Mouse (Mus musculus) adrenal gland, postnatal 36 days (tissue): ENCODE data around the gene Ckap5. TPM values are rescaled to one million over a fixed set of nuclear protein-coding genes. Genes with fewer than 3 reads are reported as not detected.
A peak's percentile ranks its signal among the peaks of the same experiment; 100 is the strongest.

Experiments
- DNase-seq, 2 experiments: peaks; one replicate each; pipeline ENCODE4 v3.0.0; 2021; ENCODE audit warnings: mixed read lengths in 1 of 2
- total RNA-seq, 2 experiments: library from RNA; stranded (reverse); gene quantifications; 2 replicates each; pipeline ENCODE4 v1.2.3; 2021

Ckap5 gene
- total RNA-seq, 2 experiments from 2014 or later: 46.8 to 47.7 TPM

GRCm38 (mm10) chr2:91651458-91652258 is 125.1 kb downstream of the Ckap5 start:
- no peak for DNase-seq

GRCm38 (mm10) chr2:91652863-91653262 is 126.3 kb downstream of the Ckap5 start:
- no peak for DNase-seq

GRCm38 (mm10) chr2:91655388-91655787 is 128.8 kb downstream of the Ckap5 start:
- no peak for DNase-seq

- DNase-seq: no peak
Measured at GRCm38 (mm10) chr2:91655827-91656226, 129.3 kb downstream of the Ckap5 start.

- no peak for DNase-seq
Measured at GRCm38 (mm10) chr2:91656774-91657173, 130.2 kb downstream of the Ckap5 start.

- no peak for DNase-seq
Measured at GRCm38 (mm10) chr2:91659657-91660056, 133.1 kb downstream of the Ckap5 start.

GRCm38 (mm10) chr2:91660981-91661380 is 134.4 kb downstream of the Ckap5 start:
- DNase-seq: no peak

GRCm38 (mm10) chr2:91664780-91665179 is 138.2 kb downstream of the Ckap5 start:
- DNase-seq: no peak

- no peak for DNase-seq
Measured at GRCm38 (mm10) chr2:91666386-91666910, 139.9 kb downstream of the Ckap5 start.

GRCm38 (mm10) chr2:91667747-91668146 is 141.2 kb downstream of the Ckap5 start:
- DNase-seq: no peak

GRCm38 (mm10) chr2:91669326-91669725 is 142.8 kb downstream of the Ckap5 start:
- peak in 1 of 2 experiments; percentile 62 for DNase-seq

GRCm38 (mm10) chr2:91670038-91670437 is 143.5 kb downstream of the Ckap5 start:
- DNase-seq: peak in 1 of 2 experiments; percentile 31

Other genes with a start within 250 kb of the Ckap5 start
- gene 1110051M20Rik, start 82.1 kb upstream of the Ckap5 start, total RNA-seq: 10 to 100 TPM; 19.3 TPM
- 1 to 10 TPM; 4.3 to 4.8 TPM for gene Lrp4, start 69.3 kb upstream of the Ckap5 start, total RNA-seq
- 1 to 10 TPM in 1 of 2 experiments, under 1 TPM in 1; 0.20 to 1.1 TPM for gene F2, start 109.7 kb downstream of the Ckap5 start, total RNA-seq
- gene Zfp408, start 123.0 kb downstream of the Ckap5 start, total RNA-seq: 10 to 100 TPM in 1 of 2 experiments, 1 to 10 TPM in 1; 9.7 to 11.6 TPM
- 10 to 100 TPM; 63.7 to 68.4 TPM for gene Arhgap1, start 123.1 kb downstream of the Ckap5 start, total RNA-seq
- gene Atg13, start 183.8 kb downstream of the Ckap5 start, total RNA-seq: 10 to 100 TPM; 47.8 to 82.8 TPM
- gene Harbi1, start 184.1 kb downstream of the Ckap5 start, total RNA-seq: 10 to 100 TPM in 1 of 2 experiments, 1 to 10 TPM in 1; 9.0 to 14.9 TPM
- 10 to 100 TPM; 34.4 to 35.5 TPM for gene Ambra1, start 203.4 kb downstream of the Ckap5 start, total RNA-seq